Mouse (Mus musculus) large intestine, adult 2 months (tissue): Measurements from ENCODE around the gene Tmem179. TPM values are rescaled to one million over a fixed set of nuclear protein-coding genes. Genes with fewer than 3 reads are reported as not detected.

Experiments
- DNase-seq: peaks from one replicate; pipeline ENCODE4 v3.0.0-alpha.2; 2012; ENCODE audit warnings: low read depth, low spot score
- WGBS: fragments of 180-500 bp; shearing (Covaris S2); methylation state at CpG from one replicate; pipeline ENCODE4 v1.1.7; 2018; 5-methylcytosine and 5-hydroxymethylcytosine counted together
- polyA plus RNA-seq: library from polyadenylated mRNA; depleted of rRNA; stranded (reverse); fragments of >200 nt; gene quantifications from 2 replicates; pipeline ENCODE4 v1.2.3, GENCODE M21; 2012; rRNA removed

Tmem179 gene
- 1.7 and 2.1 TPM in 2 replicates for polyA plus RNA-seq

- no peak for DNase-seq
- 10% methylated on average over 14 of the region's 14 CpGs for WGBS
These were observed at the start of gene Tmem179 for GRCm38 (mm10) chr12:112516697-112517337. Tmem179 (minus strand) TSS chr12:112516747.

GRCm38 (mm10) chr12:112563011-112563410 is 46.5 kb upstream of the Tmem179 start:
- DNase-seq, result no peak
- 95% methylated on average over 6 of the region's 6 CpGs for WGBS

GRCm38 (mm10) chr12:112562462-112562861 is 45.9 kb upstream of the Tmem179 start:
- 41% methylated on average over 5 of the region's 5 CpGs for WGBS
- DNase-seq, result no peak

GRCm38 (mm10) chr12:112561163-112561562 is 44.6 kb upstream of the Tmem179 start:
- 70% methylated on average over 3 of the region's 3 CpGs for WGBS
- DNase-seq, result no peak

- DNase-seq, result no peak
- 75% methylated on average over 5 of the region's 5 CpGs for WGBS
These were observed 43.7 kb upstream of the Tmem179 start for GRCm38 (mm10) chr12:112560176-112560797.

GRCm38 (mm10) chr12:112559671-112560070 is 43.1 kb upstream of the Tmem179 start:
- WGBS, result 71% methylated on average over 6 of the region's 6 CpGs
- DNase-seq, result no peak

- no peak for DNase-seq
- WGBS, result 62% methylated on average over 3 of the region's 3 CpGs
These were observed 42.7 kb upstream of the Tmem179 start for GRCm38 (mm10) chr12:112559231-112559630.

- WGBS, result 87% methylated on average over 5 of the region's 5 CpGs
- no peak for DNase-seq
These were observed 40.7 kb upstream of the Tmem179 start for GRCm38 (mm10) chr12:112557219-112557618.

- whole genome bisulfite sequencing, result 76% methylated on average over 9 of the region's 9 CpGs
- DNase-seq, result no peak
These were observed 40.0 kb upstream of the Tmem179 start for GRCm38 (mm10) chr12:112556531-112557060.

- 19% methylated on average over 12 of the region's 12 CpGs for WGBS
- no peak for DNase-seq
These were observed 38.4 kb upstream of the Tmem179 start for GRCm38 (mm10) chr12:112554900-112555299.

- WGBS, result 42% methylated on average over 5 of the region's 5 CpGs
- no peak for DNase-seq
These were observed 36.0 kb upstream of the Tmem179 start for GRCm38 (mm10) chr12:112552520-112552919.

- WGBS, result 12% methylated on average over 13 of the region's 13 CpGs
- DNase-seq, result no peak
These were observed 35.4 kb upstream of the Tmem179 start for GRCm38 (mm10) chr12:112551861-112552375.

- WGBS, result 98% methylated on average over 1 of the region's 1 CpGs
- DNase-seq, result no peak
These were observed 32.7 kb upstream of the Tmem179 start for GRCm38 (mm10) chr12:112549287-112549686.

GRCm38 (mm10) chr12:112546110-112546509 is 29.6 kb upstream of the Tmem179 start:
- 90% methylated on average over 8 of the region's 8 CpGs for WGBS

GRCm38 (mm10) chr12:112544946-112545701 is 28.6 kb upstream of the Tmem179 start:
- DNase-seq, result no peak
- WGBS, result 54% methylated on average over 12 of the region's 12 CpGs

More at GRCm38 (mm10) chr12:112546110-112546509, 29.6 kb upstream of the Tmem179 start:
- DNase-seq, result no peak

- 49% methylated on average over 9 of the region's 9 CpGs for WGBS
- no peak for DNase-seq
These were observed 27.4 kb upstream of the Tmem179 start for GRCm38 (mm10) chr12:112543941-112544340.

GRCm38 (mm10) chr12:112542920-112543300 is 26.4 kb upstream of the Tmem179 start:
- 5% methylated on average over 11 of the region's 11 CpGs for WGBS
- DNase-seq, result peak; percentile 57

- WGBS, result 62% methylated on average over 13 of the region's 13 CpGs
- DNase-seq, result no peak
These were observed 25.8 kb upstream of the Tmem179 start for GRCm38 (mm10) chr12:112542257-112542919.

GRCm38 (mm10) chr12:112541483-112542091 is 25.0 kb upstream of the Tmem179 start:
- DNase-seq, result no peak
- 87% methylated on average over 8 of the region's 8 CpGs for WGBS
